Mouse (Mus musculus): ENCODE results near the gene 6430550D23Rik.
"Not testable (repeated sequence)": the region's sequence is repeated elsewhere in the genome, so short reads cannot be mapped to it uniquely, and the experiment has no call there.

Gene 6430550D23Rik

GRCm38 (mm10) chr2:155956134-155957059 is 51.4 kb downstream of the 6430550D23Rik start, which contains the start of gene Cep250:
Gene Cep250 (plus strand): TSS chr2:155956458.
- DNase-seq (ENCODE audit: low read depth, low spot score) = peak; percentile 90

GRCm38 (mm10) chr2:155952006-155952405 is 55.8 kb downstream of the 6430550D23Rik start:
- DNase-seq (ENCODE audit: low read depth, low spot score) = peak; percentile 69

GRCm38 (mm10) chr2:155949362-155949761 is 58.4 kb downstream of the 6430550D23Rik start:
- DNase-seq (ENCODE audit: low read depth, low spot score) = peak; percentile 69

- no peak for DNase-seq (ENCODE audit: low read depth, low spot score)
Observed at GRCm38 (mm10) chr2:155947390-155948002, 60.3 kb downstream of the 6430550D23Rik start.

GRCm38 (mm10) chr2:155946499-155946898 is 61.3 kb downstream of the 6430550D23Rik start:
- no peak for DNase-seq (ENCODE audit: low read depth, low spot score)

- DNase-seq (ENCODE audit: low read depth, low spot score) = peak; percentile 82
Observed at GRCm38 (mm10) chr2:155946069-155946468, 61.7 kb downstream of the 6430550D23Rik start.

GRCm38 (mm10) chr2:155945580-155945979 is 62.2 kb downstream of the 6430550D23Rik start:
- DNase-seq (ENCODE audit: low read depth, low spot score) = no peak

GRCm38 (mm10) chr2:155945124-155945523 is 62.7 kb downstream of the 6430550D23Rik start, which contains the start of gene Gdf5:
Gene Gdf5 (minus strand): TSS chr2:155945367.
- DNase-seq (ENCODE audit: low read depth, low spot score) = no peak

- no peak for DNase-seq (ENCODE audit: low read depth, low spot score)
Observed at GRCm38 (mm10) chr2:155944685-155945084, 63.1 kb downstream of the 6430550D23Rik start.

- peak; percentile 45 for DNase-seq (ENCODE audit: low read depth, low spot score)
Observed at GRCm38 (mm10) chr2:155943463-155943862, 64.3 kb downstream of the 6430550D23Rik start.

- DNase-seq (ENCODE audit: low read depth, low spot score) = no peak
Observed at GRCm38 (mm10) chr2:155941697-155942442, 65.9 kb downstream of the 6430550D23Rik start.

GRCm38 (mm10) chr2:155940681-155941080 is 67.1 kb downstream of the 6430550D23Rik start, which contains the start of gene Gm15557:
Gene Gm15557 (plus strand): TSS chr2:155940728.
- no peak for DNase-seq (ENCODE audit: low read depth, low spot score)

GRCm38 (mm10) chr2:155939897-155940529 is 67.8 kb downstream of the 6430550D23Rik start:
- no peak for DNase-seq (ENCODE audit: low read depth, low spot score)

- peak; percentile 92 for DNase-seq (ENCODE audit: low read depth, low spot score)
Observed at GRCm38 (mm10) chr2:155929531-155930442, 78.0 kb downstream of the 6430550D23Rik start, which contains the start of gene Uqcc1. Gene Uqcc1 (minus strand): TSS chr2:155930310.

GRCm38 (mm10) chr2:155928711-155929345 is 78.9 kb downstream of the 6430550D23Rik start:
- DNase-seq (ENCODE audit: low read depth, low spot score) = no peak

GRCm38 (mm10) chr2:155925213-155925612 is 82.6 kb downstream of the 6430550D23Rik start:
- DNase-seq (ENCODE audit: low read depth, low spot score) = not testable (repeated sequence)

Measured in mesoderm, embryonic 11.5 days (tissue).